Mouse (Mus musculus): ENCODE data around the gene Zfp36l1.

DNA sequence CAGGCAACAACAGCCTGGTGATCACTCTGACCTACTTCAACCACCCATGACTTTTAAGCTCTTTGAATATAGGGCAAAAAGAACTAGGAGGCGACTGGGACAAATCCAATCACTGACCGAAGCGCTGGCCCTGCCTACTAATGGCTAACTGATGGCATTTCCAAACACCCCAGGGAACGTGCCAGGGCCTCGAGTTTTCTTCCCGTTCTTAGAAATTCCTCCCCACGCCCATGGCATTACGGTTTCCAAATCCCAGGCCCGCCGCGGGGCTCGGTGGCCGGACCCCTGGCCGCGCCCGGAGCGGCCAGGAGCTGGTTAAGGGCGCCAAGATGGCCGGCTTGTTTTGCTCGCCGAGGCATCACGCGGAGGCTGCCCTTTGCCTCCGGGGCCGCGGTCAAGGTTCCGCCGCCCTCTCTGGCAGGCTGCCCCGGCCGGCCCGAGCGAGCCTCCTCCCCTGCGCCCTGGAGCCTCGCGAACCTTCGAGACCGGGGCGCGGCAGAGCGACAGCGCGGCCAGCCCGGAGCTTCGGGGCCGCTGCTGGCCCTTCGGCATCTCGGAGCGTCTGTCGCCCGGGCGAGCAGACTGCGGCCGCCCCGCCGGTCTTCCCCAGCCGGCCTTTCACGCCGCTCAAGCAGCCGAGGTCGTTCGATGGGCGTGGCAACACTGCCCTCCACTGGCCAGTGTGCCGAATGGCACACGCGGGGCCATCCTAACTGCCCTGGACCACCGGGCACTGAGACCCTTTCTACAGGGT is 19.6 kb upstream of the Zfp36l1 start:
- TF ChIP-seq CTCF (IDR thresholded peaks at IDR 0.05; ENCODE audit: insufficient read depth, low read depth, low read length) = peak; percentile 95
- TF ChIP-seq POLR2A (IDR thresholded peaks at IDR 0.05; ENCODE audit: insufficient read depth, low read depth, low read length) = peak; percentile 76
